Mouse (Mus musculus) kidney, adult 2 months (tissue): ENCODE data around the gene Elmo1.

ENCODE experiments used
- CTCF ChIP-seq: fragments of 200-500 bp; conservative IDR thresholded peaks from 2 replicates; pipeline ENCODE4 v1.5.1; 2011; ENCODE audit warnings: low read depth, mild to moderate bottlenecking, control low read depth, low read length, moderate library complexity, mixed read lengths; ENCODE audit not compliant: insufficient read depth, insufficient read length
- POLR2A ChIP-seq: fragments of 200-500 bp; IDR thresholded peaks from one replicate; pipeline ENCODE4 v1.6.1; 2011; ENCODE audit warnings: low read depth, low read length, control low read depth

- no peak for TF ChIP-seq CTCF
- TF ChIP-seq POLR2A, result no peak
Measured at GRCm38 (mm10) chr13:20397744-20398143, 307.3 kb downstream of the Elmo1 start.
